Mouse (Mus musculus): ENCODE measurements at regions not wholly inside any gene's neighbourhood (a gene's known extent, or its start where the extent isn't known, plus 50 kb on each side); places are given as distances from the start of the nearest gene placed in this dataset.

DNA sequence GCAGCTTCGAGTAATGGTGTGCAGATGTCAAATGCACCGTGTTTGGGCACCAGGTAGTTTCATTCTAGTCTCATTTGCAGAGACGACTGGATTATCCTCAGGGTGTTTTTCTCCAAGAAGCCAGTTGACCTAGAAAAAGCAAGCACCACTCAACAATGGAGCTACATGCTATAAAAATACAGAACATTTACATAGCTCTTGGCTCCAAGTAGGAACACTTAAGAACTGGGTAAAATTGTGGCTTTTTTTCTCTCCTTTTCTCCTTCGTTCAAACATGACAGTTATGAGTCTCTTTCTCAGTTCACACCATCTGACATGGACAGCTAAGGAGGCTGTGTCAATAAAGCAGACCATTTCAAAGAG, 485.8 kb downstream of the Slc4a3 start:
- no peak for TF ChIP-seq HCFC1 (IDR thresholded peaks at IDR 0.05; ENCODE audit: borderline replicate concordance, insufficient read depth, low read length)
- no peak for TF ChIP-seq CHD2 (IDR thresholded peaks at IDR 0.05; ENCODE audit: low read depth, low read length)
- TF ChIP-seq MAFK (IDR thresholded peaks at IDR 0.05; ENCODE audit: insufficient read depth, low read depth, low read length) = no peak
- no peak for TF ChIP-seq ZNF384 (IDR thresholded peaks at IDR 0.05; ENCODE audit: low read depth, low read length)
- no peak for TF ChIP-seq ZC3H11A (IDR thresholded peaks at IDR 0.05; ENCODE audit: borderline replicate concordance, low read depth, low read length)

All from ES-E14 (cell line).